Mouse (Mus musculus) gastrocnemius, adult 8-10 months (tissue): ENCODE data around the gene Brd3. TPM values are rescaled to one million over a fixed set of nuclear protein-coding genes. Genes with fewer than 3 reads are reported as not detected.

Experiments used
- DNase-seq, 2 experiments: peaks; one replicate each; pipeline ENCODE4 v3.0.0; 2022; ENCODE audit warnings: low spot score in 2 of 2
- total RNA-seq, 4 experiments: library from RNA; stranded (reverse); gene quantifications; 2 replicates each; pipeline ENCODE4 v1.2.4; 2022

Brd3 gene
- total RNA-seq, 4 experiments from 2014 or later: 19.4 to 29.0 (median 24.9) TPM

GRCm38 (mm10) chr2:27426855-27427457 is 80.5 kb downstream of the Brd3 start, which contains the start of gene Vav2:
Vav2 (minus strand) TSS chr2:27427033.
- DNase-seq: peak; percentile 78 to 88

GRCm38 (mm10) chr2:27426406-27426854 is 81.0 kb downstream of the Brd3 start:
- DNase-seq: peak in 1 of 2 experiments; percentile 46

GRCm38 (mm10) chr2:27425751-27426405 is 81.6 kb downstream of the Brd3 start:
- peak in 1 of 2 experiments; percentile 25 for DNase-seq

GRCm38 (mm10) chr2:27425161-27425611 is 82.3 kb downstream of the Brd3 start:
- DNase-seq: no peak

GRCm38 (mm10) chr2:27423596-27423995 is 83.9 kb downstream of the Brd3 start:
- no peak for DNase-seq

GRCm38 (mm10) chr2:27421293-27422068 is 86.0 kb downstream of the Brd3 start:
- no peak for DNase-seq

- no peak for DNase-seq
These were observed 88.8 kb downstream of the Brd3 start for GRCm38 (mm10) chr2:27418577-27419070.

GRCm38 (mm10) chr2:27417648-27418153 is 89.8 kb downstream of the Brd3 start:
- DNase-seq: no peak

GRCm38 (mm10) chr2:27416425-27416824 is 91.0 kb downstream of the Brd3 start:
- peak in 1 of 2 experiments; percentile 37 for DNase-seq

- no peak for DNase-seq
These were observed 92.2 kb downstream of the Brd3 start for GRCm38 (mm10) chr2:27415060-27415783.

GRCm38 (mm10) chr2:27413936-27414657 is 93.4 kb downstream of the Brd3 start:
- DNase-seq: no peak

- no peak for DNase-seq
These were observed 93.9 kb downstream of the Brd3 start for GRCm38 (mm10) chr2:27413582-27413935.

- no peak for DNase-seq
These were observed 95.1 kb downstream of the Brd3 start for GRCm38 (mm10) chr2:27412245-27412800.

- DNase-seq: no peak
These were observed 95.7 kb downstream of the Brd3 start for GRCm38 (mm10) chr2:27411688-27412174.

- DNase-seq: no peak
These were observed 96.8 kb downstream of the Brd3 start for GRCm38 (mm10) chr2:27410518-27411140.

- no peak for DNase-seq
These were observed 99.3 kb downstream of the Brd3 start for GRCm38 (mm10) chr2:27408194-27408593.

GRCm38 (mm10) chr2:27406928-27407327 is 100.5 kb downstream of the Brd3 start:
- no peak for DNase-seq

GRCm38 (mm10) chr2:27405094-27405884 is 102.2 kb downstream of the Brd3 start:
- no peak for DNase-seq
